Mouse (Mus musculus) heart, adult 18-20 months (tissue): Measurements from ENCODE around the gene Slc32a1. TPM values are rescaled to one million over a fixed set of nuclear protein-coding genes. Genes with fewer than 3 reads are reported as not detected.

Source experiments
- DNase-seq, 2 experiments: peaks; one replicate each; pipeline ENCODE4 v3.0.0; 2021 to 2022; ENCODE audit warnings: mixed read lengths in 1 of 2
- microRNA-seq, 2 experiments: library from miRNA; unstranded; fragments of <30 nt; microRNA quantifications; one replicate each; pipeline ENCODE4 v1.2.0; 2022
- total RNA-seq, 2 experiments: library from RNA; stranded (reverse); gene quantifications; 2 replicates each; pipeline ENCODE4 v1.2.3; 2021

Gene Slc32a1
- total RNA-seq, 2 experiments from 2014 or later = not detected

DNA sequence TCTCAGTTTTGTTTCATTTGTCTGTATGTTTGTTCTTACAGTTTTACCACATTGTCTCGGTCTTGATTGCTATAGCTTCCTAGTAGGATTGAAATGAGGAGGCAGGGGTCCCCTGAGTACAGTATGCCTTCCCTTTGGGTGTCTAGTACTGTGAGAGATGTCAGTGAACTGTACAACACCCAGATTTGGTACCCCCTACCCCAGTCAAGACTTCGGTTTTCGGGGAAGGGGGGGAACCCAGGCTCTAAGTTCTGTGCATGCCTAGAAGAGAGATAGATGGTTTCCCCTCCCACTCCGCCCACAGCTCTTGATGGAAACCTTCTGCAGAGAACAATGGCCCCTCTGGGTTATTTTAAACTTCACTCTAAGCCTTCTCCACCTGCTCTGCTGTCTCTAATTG lies 54.5 kb downstream of the Slc32a1 start, which contains the start of gene Ppp1r16b:
Ppp1r16b (plus strand) TSS at position 301 of the 400 bp plus-strand sequence.
- no peak for DNase-seq

Small RNA genes within 50 kb of the gene (microRNA-seq; reads per million reads assigned to microRNA genes)
- gene Mir3474 = 5.3 to 7.8 reads per million in 2 experiments

Other genes starting within 250 kb of the Slc32a1 start
- gene Snhg11, start 235.1 kb upstream of the Slc32a1 start, total RNA-seq = under 1 TPM; 0.15 to 0.26 TPM
- gene Ralgapb, start 200.9 kb upstream of the Slc32a1 start, total RNA-seq = 10 to 100 TPM; 35.0 to 35.8 TPM
- gene Adig, start 108.2 kb upstream of the Slc32a1 start, total RNA-seq = 10 to 100 TPM in 1 of 2 experiments, 1 to 10 TPM in 1; 3.1 to 18.9 TPM
- not detected for gene Arhgap40, start 98.0 kb upstream of the Slc32a1 start, total RNA-seq
- gene Actr5, start 14.1 kb downstream of the Slc32a1 start, total RNA-seq = 1 to 10 TPM; 5.0 to 5.8 TPM
- 10 to 100 TPM; 11.6 to 16.1 TPM for gene Ppp1r16b, start 54.6 kb downstream of the Slc32a1 start, total RNA-seq
- gene Fam83d, start 157.3 kb downstream of the Slc32a1 start, total RNA-seq = under 1 TPM; 0.44 to 0.89 TPM
- 10 to 100 TPM; 12.0 to 17.1 TPM for gene Dhx35, start 184.0 kb downstream of the Slc32a1 start, total RNA-seq